Mouse (Mus musculus): ENCODE data around the gene Polr1a. TPM values are rescaled to one million over a fixed set of nuclear protein-coding genes. Genes with fewer than 3 reads are reported as not detected.
A peak's percentile ranks its signal among the peaks of the same experiment; 100 is the strongest.

Polr1a gene
- polyA plus RNA-seq, 1 experiment, result 20.4 TPM

DNA sequence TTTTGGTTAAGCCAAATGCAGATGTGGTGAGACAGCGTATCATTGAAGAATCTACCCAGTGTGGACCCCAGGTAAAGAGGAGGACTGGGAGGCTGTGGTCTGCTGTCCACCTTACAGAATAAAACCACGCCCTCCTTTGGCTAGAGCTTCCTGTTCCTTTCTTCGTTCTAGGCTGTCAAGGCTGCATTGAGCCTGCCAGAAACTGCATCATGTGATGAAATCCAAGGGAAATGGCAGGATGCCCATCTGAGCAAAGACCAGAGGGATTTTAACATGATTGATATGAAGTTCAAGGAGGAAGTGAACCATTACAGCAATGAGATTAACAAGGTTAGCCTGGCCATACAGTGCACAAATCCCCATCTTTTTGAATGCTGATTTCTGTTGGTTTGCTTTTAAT, 41.7 kb downstream of the Polr1a start:
- DNase-seq (ENCODE audit: low read depth), result peak; percentile 17

DNA sequence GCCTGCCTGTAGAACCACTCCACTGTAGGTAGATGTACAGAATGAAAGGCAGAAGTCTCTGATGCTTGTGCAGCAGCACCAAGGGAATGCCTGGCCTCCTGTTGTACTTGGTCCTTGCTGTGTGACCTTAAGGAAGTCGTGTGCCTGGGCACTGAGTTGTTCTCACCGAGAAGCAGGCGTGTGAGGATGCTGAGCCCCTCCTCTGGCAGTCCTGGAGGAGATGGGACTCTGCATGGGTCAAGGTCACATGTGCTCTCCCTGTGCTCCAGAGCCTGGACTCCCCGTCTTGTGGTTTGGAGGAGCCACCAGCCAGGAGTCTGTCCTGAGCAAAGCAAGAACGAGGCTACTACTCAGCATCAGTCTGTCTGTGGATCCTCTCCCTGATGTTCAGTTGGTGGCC, 42.3 kb downstream of the Polr1a start:
- TF ChIP-seq CTCF (IDR thresholded peaks at IDR 0.05; ENCODE audit: borderline replicate concordance, extremely low read depth, insufficient read depth, insufficient read length), result no peak
- DNase-seq (ENCODE audit: low read depth), result no peak

More for the DNA sequence above, 41.7 kb downstream of the Polr1a start:
- no peak for TF ChIP-seq POLR2A (IDR thresholded peaks at IDR 0.05; ENCODE audit: borderline replicate concordance, extremely low read depth, insufficient read depth, insufficient read length, poor library complexity, severe bottlenecking)
- TF ChIP-seq CTCF (IDR thresholded peaks at IDR 0.05; ENCODE audit: borderline replicate concordance, extremely low read depth, insufficient read depth, insufficient read length), result no peak

DNA sequence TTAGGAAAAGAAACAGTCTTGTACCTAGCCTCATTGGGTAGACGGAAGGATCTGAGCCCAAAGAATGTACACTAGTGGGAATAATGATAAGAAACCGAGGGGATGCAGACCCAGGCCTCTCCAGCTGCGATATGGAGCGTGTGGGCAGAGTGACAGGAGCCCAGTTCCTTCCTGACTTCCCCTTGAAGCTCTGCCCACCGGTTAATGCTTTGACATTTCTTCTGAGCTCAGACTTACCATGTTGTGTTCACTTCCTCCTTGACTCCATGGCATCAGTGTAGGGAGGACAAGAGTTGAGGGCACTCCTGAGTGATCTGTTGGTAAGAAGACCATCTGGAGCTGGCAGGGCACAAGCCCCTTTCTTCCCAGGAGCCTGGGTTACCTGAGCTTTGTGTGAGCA, 53.3 kb downstream of the Polr1a start:
- DNase-seq (ENCODE audit: low read depth), result no peak
- TF ChIP-seq POLR2A (IDR thresholded peaks at IDR 0.05; ENCODE audit: borderline replicate concordance, extremely low read depth, insufficient read depth, insufficient read length, poor library complexity, severe bottlenecking) (no peak), CTCF (IDR thresholded peaks at IDR 0.05; ENCODE audit: borderline replicate concordance, extremely low read depth, insufficient read depth, insufficient read length) (no peak)

DNA sequence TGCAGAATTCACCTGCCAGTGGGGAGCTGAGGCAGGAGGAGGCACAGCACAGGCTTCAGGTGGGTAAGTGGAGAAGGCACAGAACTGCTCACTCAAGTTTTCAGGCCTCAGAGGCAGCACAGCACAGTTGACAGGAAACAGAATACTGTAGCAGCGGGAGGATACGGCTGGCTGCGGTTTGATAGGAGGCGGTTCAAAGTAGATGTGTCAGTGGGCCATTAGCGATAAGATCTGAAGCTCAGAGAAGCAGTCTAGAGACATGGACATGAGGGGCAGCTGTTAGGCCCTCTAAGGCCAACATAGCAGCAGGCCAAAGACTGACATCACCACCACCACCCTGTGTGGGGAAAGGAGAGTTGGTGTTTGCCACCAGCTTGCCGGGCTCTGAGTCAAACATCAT, 53.9 kb downstream of the Polr1a start:
- DNase-seq (ENCODE audit: low read depth), result no peak

DNA sequence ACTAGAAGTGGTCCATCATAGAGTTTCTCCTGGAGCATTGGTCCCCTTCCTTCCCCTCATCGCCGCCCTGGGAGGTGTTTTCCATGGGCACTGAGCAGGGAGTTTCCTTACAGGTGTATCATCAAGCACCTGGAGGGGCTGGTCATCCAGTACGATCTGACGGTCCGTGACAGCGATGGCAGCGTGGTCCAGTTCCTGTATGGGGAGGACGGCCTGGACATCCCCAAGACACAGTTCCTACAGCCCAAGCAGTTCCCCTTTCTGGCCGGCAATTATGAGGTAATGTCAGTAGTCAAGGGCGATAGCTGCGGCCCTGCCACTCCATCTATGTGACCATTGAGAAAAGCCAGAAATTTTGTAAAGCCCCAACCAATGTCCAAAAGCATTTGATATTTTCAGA, 54.7 kb downstream of the Polr1a start:
- TF ChIP-seq CTCF (IDR thresholded peaks at IDR 0.05; ENCODE audit: borderline replicate concordance, extremely low read depth, insufficient read depth, insufficient read length) (no peak), POLR2A (IDR thresholded peaks at IDR 0.05; ENCODE audit: borderline replicate concordance, extremely low read depth, insufficient read depth, insufficient read length, poor library complexity, severe bottlenecking) (no peak)
- DNase-seq (ENCODE audit: low read depth), result no peak

More for the DNA sequence above, 53.9 kb downstream of the Polr1a start:
- TF ChIP-seq CTCF (IDR thresholded peaks at IDR 0.05; ENCODE audit: borderline replicate concordance, extremely low read depth, insufficient read depth, insufficient read length) (no peak), POLR2A (IDR thresholded peaks at IDR 0.05; ENCODE audit: borderline replicate concordance, extremely low read depth, insufficient read depth, insufficient read length, poor library complexity, severe bottlenecking) (no peak)

DNA sequence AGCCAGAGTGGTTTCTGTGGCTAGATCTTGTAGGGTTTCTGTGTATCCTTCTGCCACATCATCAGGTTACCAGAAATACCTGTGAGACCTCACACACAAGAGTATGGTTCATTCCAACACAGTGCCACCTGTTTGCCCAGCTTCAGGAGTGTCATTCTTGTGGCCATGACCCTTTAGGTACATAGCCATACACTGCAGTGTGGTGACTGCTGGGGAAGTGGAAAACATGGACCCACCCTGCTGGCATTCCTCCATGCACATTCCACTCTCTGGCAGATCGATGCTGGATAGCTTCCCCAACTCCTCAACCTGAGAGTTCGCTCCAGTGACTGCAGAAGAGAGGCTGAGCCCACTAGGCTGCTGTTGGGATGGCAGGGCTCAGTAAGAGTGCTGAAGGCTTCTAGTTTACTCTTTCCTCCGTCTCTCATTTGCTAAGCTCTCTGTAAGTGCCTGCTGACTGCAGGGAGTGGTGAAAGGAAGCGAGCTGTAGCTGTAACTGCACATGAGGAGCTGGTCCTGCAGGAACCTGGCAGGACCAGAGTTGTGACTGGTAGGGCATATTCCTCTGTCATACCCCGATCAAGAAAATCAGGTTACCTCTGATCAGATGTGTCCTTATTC, 57.9 kb downstream of the Polr1a start:
- DNase-seq (ENCODE audit: low read depth), result no peak
- TF ChIP-seq POLR2A (IDR thresholded peaks at IDR 0.05; ENCODE audit: borderline replicate concordance, extremely low read depth, insufficient read depth, insufficient read length, poor library complexity, severe bottlenecking) (no peak), CTCF (IDR thresholded peaks at IDR 0.05; ENCODE audit: borderline replicate concordance, extremely low read depth, insufficient read depth, insufficient read length) (no peak)

DNA sequence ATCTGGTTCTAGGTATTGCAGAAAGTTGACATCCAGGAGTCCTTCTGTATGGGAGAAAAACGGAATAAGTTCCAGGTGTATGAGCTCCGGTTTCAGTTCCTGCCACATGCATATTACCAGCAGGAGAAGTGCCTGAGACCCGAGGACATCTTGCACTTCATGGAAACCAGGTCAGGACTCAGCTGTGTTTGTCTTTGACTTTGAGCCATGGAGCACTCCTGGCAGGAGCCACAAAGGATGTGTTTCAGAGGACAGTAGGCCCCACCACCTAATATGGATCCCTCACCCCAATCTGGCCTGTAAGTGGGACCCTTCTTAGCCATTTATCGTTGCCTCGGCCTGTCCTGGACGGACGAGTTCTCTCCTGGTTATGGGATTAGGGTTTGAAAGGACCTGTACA, 59.0 kb downstream of the Polr1a start:
- no peak for DNase-seq (ENCODE audit: low read depth)
- TF ChIP-seq POLR2A (IDR thresholded peaks at IDR 0.05; ENCODE audit: borderline replicate concordance, extremely low read depth, insufficient read depth, insufficient read length, poor library complexity, severe bottlenecking) (no peak), CTCF (IDR thresholded peaks at IDR 0.05; ENCODE audit: borderline replicate concordance, extremely low read depth, insufficient read depth, insufficient read length) (no peak)

DNA sequence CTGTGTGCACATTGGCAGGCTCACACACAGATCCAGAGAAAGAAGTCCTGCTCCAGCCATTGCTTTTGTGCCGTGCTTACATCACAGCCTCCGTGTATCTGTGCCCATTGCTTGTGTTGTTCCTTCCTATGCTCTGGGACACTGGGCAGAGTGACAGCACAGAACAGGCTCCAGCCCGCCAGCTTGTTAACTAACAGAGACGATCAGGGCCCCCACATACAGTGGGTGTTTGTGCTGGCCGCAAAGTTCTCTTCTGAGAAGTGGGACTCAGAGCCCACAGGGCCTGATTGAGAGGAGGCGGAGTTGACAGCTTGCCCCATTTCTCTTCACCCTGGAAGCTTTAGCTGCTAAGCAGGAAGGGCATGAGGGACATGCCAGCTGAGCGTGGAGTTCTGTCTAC, 60.6 kb downstream of the Polr1a start:
- no peak for TF ChIP-seq POLR2A (IDR thresholded peaks at IDR 0.05; ENCODE audit: borderline replicate concordance, extremely low read depth, insufficient read depth, insufficient read length, poor library complexity, severe bottlenecking)
- no peak for TF ChIP-seq CTCF (IDR thresholded peaks at IDR 0.05; ENCODE audit: borderline replicate concordance, extremely low read depth, insufficient read depth, insufficient read length)
- DNase-seq (ENCODE audit: low read depth), result peak; percentile 4

DNA sequence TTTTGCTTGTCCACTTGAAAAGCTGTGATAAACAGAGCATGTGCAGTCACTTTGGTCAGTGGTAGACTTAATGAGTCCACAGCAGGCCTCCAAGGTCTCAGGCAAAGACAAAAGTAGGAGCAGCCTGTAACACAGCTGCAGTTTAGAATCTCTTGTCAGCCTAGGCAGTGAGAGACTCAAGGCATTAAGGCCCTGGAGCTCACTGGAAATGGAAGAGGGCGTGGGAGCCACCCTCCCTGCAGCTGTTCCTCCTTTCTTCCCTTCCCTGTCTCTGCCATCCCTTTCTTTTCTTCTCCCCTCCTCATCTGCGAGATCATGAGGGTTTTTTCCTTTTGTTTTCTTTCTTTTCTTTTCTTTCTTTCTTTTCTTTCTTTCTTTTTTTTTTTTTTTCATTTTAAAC, 61.3 kb downstream of the Polr1a start:
- no peak for DNase-seq (ENCODE audit: low read depth)
- TF ChIP-seq POLR2A (IDR thresholded peaks at IDR 0.05; ENCODE audit: borderline replicate concordance, extremely low read depth, insufficient read depth, insufficient read length, poor library complexity, severe bottlenecking) (no peak), CTCF (IDR thresholded peaks at IDR 0.05; ENCODE audit: borderline replicate concordance, extremely low read depth, insufficient read depth, insufficient read length) (no peak)

DNA sequence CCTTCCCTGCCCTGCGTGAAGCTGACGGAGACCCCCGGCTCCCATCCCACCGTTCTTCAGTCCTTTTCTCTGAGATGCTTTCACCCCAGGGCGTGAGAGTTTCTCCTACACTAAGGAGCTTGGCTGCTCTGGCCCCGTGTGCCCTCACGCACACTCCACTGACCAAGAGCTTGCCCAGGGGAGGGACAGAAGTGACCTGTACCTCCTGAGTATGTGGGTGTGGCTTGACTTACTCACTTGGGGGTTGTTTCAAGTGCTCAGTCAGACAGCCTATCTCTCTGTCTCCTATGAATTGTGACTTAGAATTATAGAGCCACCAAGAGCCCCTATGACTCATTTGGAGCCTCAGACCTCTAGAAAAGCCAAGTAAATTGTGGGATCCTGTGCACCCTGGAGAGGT, 67.7 kb downstream of the Polr1a start:
- TF ChIP-seq CTCF (IDR thresholded peaks at IDR 0.05; ENCODE audit: borderline replicate concordance, extremely low read depth, insufficient read depth, insufficient read length), result no peak
- TF ChIP-seq POLR2A (IDR thresholded peaks at IDR 0.05; ENCODE audit: borderline replicate concordance, extremely low read depth, insufficient read depth, insufficient read length, poor library complexity, severe bottlenecking), result no peak
- DNase-seq (ENCODE audit: low read depth), result no peak

DNA sequence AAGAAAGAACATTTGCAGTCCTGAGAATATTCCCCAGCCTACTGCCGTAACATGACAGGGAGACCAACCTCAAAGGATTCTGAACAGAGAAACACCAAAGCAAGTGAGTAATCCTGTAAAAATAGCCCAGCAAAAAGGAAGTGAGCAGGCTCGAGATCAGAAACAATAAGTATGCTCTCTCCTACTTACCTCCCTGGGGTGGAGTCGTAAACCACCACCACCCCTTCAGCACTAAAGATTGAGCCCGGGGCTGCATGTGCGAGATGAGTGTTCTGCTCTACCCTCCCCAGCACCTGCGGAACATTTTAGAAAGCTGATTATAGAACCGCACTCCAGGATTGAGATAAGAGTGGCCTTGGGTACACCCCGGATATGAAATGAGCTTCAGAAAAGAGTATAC, 71.3 kb downstream of the Polr1a start:
- TF ChIP-seq POLR2A (IDR thresholded peaks at IDR 0.05; ENCODE audit: borderline replicate concordance, extremely low read depth, insufficient read depth, insufficient read length, poor library complexity, severe bottlenecking), result no peak
- TF ChIP-seq CTCF (IDR thresholded peaks at IDR 0.05; ENCODE audit: borderline replicate concordance, extremely low read depth, insufficient read depth, insufficient read length), result no peak
- no peak for DNase-seq (ENCODE audit: low read depth)

DNA sequence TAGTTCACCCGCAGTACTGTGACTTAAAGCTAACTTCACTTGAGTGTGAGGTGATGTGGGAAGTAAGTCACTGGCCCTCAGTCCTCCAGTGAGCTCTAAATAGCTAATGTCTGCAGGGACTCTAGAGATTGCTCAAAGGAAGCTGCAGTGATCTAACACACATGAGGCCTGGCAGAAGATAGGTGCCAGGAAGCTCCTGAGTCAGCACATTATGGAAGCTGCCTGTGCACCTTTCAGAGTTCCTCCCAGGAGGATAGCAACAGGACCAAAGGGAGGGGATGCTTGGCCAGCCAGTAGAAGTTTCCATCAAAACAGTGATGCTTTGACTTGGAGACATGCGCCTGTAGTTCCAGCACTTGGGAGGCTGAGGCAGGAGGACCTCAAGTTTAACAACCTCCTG, 71.7 kb downstream of the Polr1a start:
- no peak for DNase-seq (ENCODE audit: low read depth)

More for the DNA sequence above, 71.7 kb downstream of the Polr1a start:
- no peak for TF ChIP-seq POLR2A (IDR thresholded peaks at IDR 0.05; ENCODE audit: borderline replicate concordance, extremely low read depth, insufficient read depth, insufficient read length, poor library complexity, severe bottlenecking)
- no peak for TF ChIP-seq CTCF (IDR thresholded peaks at IDR 0.05; ENCODE audit: borderline replicate concordance, extremely low read depth, insufficient read depth, insufficient read length)
